Mouse (Mus musculus): ENCODE results near the gene Map2. TPM values are rescaled to one million over a fixed set of nuclear protein-coding genes. Genes with fewer than 3 reads are reported as not detected.

Gene Map2
- polyA plus RNA-seq, 1 experiment: 2.0 TPM

DNA sequence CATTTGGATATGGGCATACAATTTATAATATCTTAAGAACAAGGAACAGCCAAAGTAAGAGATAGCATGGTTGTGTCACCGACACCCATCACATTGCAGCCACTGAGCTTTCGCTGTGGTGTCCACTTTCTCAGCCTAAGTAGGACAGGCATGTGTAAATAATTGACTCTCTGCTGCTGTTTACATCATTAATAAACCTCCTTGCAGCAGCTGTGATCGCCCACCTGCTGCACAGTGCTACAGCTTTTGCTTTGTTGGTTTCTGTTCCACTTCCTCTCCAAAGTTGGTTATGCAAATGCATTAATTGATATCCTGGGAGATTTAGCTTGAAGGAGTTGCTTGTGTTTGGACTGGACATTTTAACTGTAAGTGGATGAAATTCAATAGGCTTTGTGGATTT is 53.1 kb downstream of the Map2 start:
- no peak overlapping the region for H3K27ac ChIP-seq (ENCODE audit: insufficient read depth, low read depth, low read length)
- H3K4me3 ChIP-seq (ENCODE audit: insufficient read depth, low read length): no peak overlapping the region
- TF ChIP-seq CTCF (IDR thresholded peaks at IDR 0.05; ENCODE audit: low read depth, low read length): no peak
- TF ChIP-seq POLR2A (IDR thresholded peaks at IDR 0.05; ENCODE audit: borderline replicate concordance, low read depth, low read length): no peak
- H3K4me1 ChIP-seq (ENCODE audit: control insufficient read depth, insufficient read depth, low read length): peaks cover 15% of the 10 kb centered on the region

DNA sequence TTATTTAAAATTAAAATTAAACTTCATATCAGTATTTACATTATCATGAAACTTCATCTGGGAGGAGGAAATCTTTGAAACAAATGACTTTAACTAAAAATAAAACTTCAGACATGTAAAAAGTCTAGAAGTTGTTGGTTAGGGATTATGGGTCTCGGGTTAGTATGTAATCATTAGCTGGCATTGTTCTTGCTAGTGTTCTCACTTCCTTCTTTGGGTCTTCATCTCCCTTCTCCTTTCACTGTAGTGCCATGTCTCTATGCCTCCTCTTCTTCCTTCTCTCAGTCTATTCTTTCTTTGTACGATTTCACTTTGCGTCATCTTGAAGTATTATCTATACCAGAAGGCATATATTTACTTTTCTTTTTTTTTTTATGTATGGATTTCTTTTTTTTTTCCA is 55.3 kb downstream of the Map2 start:
- Histone ChIP-seq H3K27ac (ENCODE audit: insufficient read depth, low read depth, low read length) (no peak overlapping the region), H3K4me3 (ENCODE audit: insufficient read depth, low read length) (no peak overlapping the region), H3K4me1 (ENCODE audit: control insufficient read depth, insufficient read depth, low read length) (peaks cover 15% of the 10 kb centered on the region)
- no peak for TF ChIP-seq CTCF (IDR thresholded peaks at IDR 0.05; ENCODE audit: low read depth, low read length)
- TF ChIP-seq POLR2A (IDR thresholded peaks at IDR 0.05; ENCODE audit: borderline replicate concordance, low read depth, low read length): no peak

DNA sequence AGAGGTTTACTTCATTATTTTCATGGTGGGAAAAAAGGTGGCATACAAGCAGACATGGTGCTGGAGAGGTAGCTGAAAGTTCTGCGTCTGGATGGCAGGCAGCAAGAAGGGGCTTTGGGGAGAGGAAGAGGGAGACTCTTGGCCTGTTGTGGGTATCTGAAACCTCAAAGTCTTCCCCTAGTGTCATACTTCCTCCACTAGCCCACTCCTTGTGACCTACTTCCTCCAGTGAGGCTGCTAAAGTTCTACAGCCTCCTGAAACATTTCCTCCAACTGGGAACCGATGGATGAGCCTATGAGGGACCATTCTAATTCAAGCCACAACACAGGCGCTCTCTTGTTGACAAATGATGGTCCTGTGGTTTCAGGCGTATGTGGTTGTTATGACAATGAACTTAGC is 56.9 kb downstream of the Map2 start:
- Histone ChIP-seq H3K27ac (ENCODE audit: insufficient read depth, low read depth, low read length) (peak overlapping the region; percentile 28), H3K4me1 (ENCODE audit: control insufficient read depth, insufficient read depth, low read length) (peaks cover 15% of the 10 kb centered on the region), H3K4me3 (ENCODE audit: insufficient read depth, low read length) (no peak overlapping the region)
- TF ChIP-seq POLR2A (IDR thresholded peaks at IDR 0.05; ENCODE audit: borderline replicate concordance, low read depth, low read length): no peak
- no peak for TF ChIP-seq CTCF (IDR thresholded peaks at IDR 0.05; ENCODE audit: low read depth, low read length)

DNA sequence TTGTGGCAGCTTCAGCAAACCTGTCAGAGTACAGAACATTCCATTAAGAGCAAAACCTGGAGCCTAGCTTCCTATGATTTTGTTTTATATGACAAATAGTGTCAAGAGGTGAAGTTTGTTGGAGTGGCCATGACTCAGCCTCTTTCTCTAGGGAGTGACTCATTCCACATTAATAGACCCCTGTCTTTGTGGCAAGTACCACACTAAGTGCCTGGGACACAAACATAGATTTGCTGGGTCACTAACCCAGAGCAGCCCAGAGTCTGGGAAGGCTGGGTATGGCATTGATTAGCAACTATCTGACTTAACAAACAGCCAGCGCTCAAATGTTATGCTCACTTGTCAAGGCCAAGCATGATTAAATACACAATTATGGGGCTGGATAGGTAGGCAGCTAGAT is 69.8 kb downstream of the Map2 start:
- no peak overlapping the region for H3K27ac ChIP-seq (ENCODE audit: insufficient read depth, low read depth, low read length)
- no peak overlapping the region for H3K4me3 ChIP-seq (ENCODE audit: insufficient read depth, low read length)
- TF ChIP-seq POLR2A (IDR thresholded peaks at IDR 0.05; ENCODE audit: borderline replicate concordance, low read depth, low read length): no peak
- TF ChIP-seq CTCF (IDR thresholded peaks at IDR 0.05; ENCODE audit: low read depth, low read length): no peak
- H3K4me1 ChIP-seq (ENCODE audit: control insufficient read depth, insufficient read depth, low read length): peaks cover 4% of the 10 kb centered on the region; the same call in 1 of the 2 replicates

DNA sequence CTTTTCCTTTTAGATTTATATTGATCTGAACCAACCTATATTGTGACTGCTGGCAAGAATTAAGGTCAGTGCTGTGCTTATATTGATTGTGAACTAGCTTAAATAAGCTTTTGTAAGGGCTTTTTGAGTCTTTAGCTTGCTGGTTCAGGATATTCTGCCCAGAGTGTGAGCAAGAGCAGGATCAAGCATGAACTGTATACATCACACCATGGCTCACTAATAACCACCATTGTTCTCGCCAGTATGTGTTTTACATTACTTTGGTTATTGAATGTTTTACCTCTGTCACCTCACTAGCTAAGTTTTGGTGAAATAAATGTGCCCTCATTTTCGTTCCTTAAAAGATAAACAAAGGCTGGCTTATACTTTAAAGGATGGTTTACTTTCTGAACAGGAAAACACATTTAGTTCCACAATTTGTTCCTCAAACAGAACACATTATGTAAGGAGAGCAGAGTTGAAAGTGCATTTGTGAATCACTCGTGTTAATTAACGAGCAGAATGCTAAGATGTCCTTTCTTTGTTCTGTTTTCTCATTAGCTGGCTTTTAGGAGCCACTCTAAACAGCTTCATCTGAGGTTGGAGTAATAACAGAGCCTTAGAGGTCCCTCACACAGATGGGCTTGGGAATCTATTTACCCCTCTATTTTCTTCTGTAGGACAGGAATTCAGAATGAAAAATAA is 76.7 kb downstream of the Map2 start:
- no peak overlapping the region for H3K27ac ChIP-seq (ENCODE audit: insufficient read depth, low read depth, low read length)
- no peaks in the 10 kb centered on the region for H3K4me1 ChIP-seq (ENCODE audit: control insufficient read depth, insufficient read depth, low read length)
- H3K4me3 ChIP-seq (ENCODE audit: insufficient read depth, low read length): no peak overlapping the region
- TF ChIP-seq CTCF (IDR thresholded peaks at IDR 0.05; ENCODE audit: low read depth, low read length) (no peak), POLR2A (IDR thresholded peaks at IDR 0.05; ENCODE audit: borderline replicate concordance, low read depth, low read length) (no peak)

DNA sequence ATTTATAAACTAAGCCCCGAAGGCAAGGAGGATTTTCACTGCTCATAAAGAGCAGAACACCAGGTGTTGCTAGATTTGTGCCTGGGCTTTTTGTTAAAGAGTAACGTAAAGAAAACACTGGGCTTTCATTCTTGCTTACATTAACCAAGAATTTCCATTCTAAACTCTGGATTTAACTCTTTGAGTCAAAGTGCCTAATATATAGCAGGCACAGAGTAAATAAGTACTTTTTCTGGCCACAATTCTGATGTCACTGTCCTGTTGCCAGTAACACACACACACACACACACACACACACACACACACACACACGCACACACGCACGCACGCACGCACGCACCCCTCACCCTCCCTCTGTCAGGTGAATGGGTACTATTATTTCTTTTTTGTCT is 77.3 kb downstream of the Map2 start:
- Histone ChIP-seq H3K4me1 (ENCODE audit: control insufficient read depth, insufficient read depth, low read length) (no peaks in the 10 kb centered on the region), H3K4me3 (ENCODE audit: insufficient read depth, low read length) (no peak overlapping the region), H3K27ac (ENCODE audit: insufficient read depth, low read depth, low read length) (no peak overlapping the region)
- TF ChIP-seq POLR2A (IDR thresholded peaks at IDR 0.05; ENCODE audit: borderline replicate concordance, low read depth, low read length) (no peak), CTCF (IDR thresholded peaks at IDR 0.05; ENCODE audit: low read depth, low read length) (no peak)

DNA sequence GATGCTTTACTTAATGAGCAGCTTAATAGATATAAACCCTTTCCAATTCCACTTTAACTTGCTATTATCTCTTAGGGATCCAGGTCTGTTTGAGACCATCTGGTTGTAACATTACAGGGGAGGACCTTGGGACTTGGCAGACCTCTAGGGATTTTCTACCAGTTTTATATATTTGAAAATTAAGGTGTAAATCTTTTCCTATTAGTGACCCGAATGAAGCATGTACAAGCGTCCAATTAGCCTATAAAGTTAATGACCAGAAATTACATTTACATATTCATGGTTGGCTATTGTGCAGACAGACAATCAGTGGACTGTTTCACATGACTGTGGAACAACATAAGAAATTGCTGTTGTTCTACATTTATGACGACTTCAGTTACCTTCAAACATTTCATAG is 88.1 kb downstream of the Map2 start:
- H3K27ac ChIP-seq (ENCODE audit: insufficient read depth, low read depth, low read length): no peak overlapping the region
- H3K4me1 ChIP-seq (ENCODE audit: control insufficient read depth, insufficient read depth, low read length): peaks cover 2% of the 10 kb centered on the region
- no peak for TF ChIP-seq CTCF (IDR thresholded peaks at IDR 0.05; ENCODE audit: low read depth, low read length)
- no peak for TF ChIP-seq POLR2A (IDR thresholded peaks at IDR 0.05; ENCODE audit: borderline replicate concordance, low read depth, low read length)
- no peak overlapping the region for H3K4me3 ChIP-seq (ENCODE audit: insufficient read depth, low read length)

DNA sequence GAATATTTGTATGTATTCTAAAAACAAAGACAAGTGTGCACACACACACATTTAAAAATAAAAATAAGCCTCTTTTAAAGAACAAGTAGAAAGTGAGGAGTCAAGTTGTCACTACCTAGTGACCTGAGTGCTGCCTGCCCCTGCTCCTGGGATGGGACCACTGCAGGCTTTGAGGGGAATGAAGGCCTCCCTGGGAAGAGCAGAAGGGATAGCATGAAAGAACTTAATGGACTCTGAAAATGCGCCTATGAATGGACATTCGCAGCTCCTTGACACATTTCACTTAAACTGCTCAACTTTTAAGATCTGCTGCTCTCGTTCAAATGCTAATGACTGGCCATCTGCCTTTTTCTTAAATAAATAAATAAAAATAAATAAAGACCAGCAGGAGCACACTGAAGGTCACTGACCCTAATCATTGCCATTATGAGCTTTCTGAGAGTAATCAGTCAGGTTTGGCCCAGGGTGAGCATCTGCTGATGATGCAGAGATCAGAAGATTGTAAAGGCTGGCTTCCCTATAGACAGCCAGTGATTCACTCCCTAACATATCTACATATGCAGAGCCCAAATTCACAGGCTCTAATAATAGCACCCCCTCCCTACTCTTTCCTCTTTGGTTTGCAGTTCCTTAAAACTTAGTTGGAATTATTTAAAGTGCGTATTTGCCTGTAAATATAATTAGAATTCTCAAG is 91.3 kb downstream of the Map2 start:
- Histone ChIP-seq H3K4me1 (ENCODE audit: control insufficient read depth, insufficient read depth, low read length) (peaks cover 2% of the 10 kb centered on the region), H3K27ac (ENCODE audit: insufficient read depth, low read depth, low read length) (no peak overlapping the region), H3K4me3 (ENCODE audit: insufficient read depth, low read length) (no peak overlapping the region)
- TF ChIP-seq POLR2A (IDR thresholded peaks at IDR 0.05; ENCODE audit: borderline replicate concordance, low read depth, low read length) (no peak), CTCF (IDR thresholded peaks at IDR 0.05; ENCODE audit: low read depth, low read length) (no peak)

DNA sequence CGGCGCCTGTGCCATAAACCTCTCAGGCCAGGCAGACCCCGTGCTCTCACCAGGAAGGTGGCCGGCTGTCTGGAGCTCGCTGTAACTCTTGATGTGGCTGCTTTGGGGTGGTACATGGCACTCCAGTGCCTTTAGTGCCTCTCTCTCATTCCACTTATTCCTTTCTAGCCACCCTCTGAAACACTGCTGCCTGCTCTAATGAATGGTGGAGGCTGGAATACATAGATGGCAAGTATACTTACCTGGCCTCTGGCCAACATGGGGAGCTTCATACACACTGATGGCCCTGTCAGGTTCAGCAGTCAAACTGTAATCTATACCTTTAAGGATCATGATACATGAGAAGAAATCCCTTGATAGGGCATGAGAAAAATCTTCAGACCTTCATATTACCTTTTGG is 102.6 kb downstream of the Map2 start:
- Histone ChIP-seq H3K27ac (ENCODE audit: insufficient read depth, low read depth, low read length) (no peak overlapping the region), H3K4me1 (ENCODE audit: control insufficient read depth, insufficient read depth, low read length) (peaks cover 7% of the 10 kb centered on the region), H3K4me3 (ENCODE audit: insufficient read depth, low read length) (no peak overlapping the region)
- TF ChIP-seq CTCF (IDR thresholded peaks at IDR 0.05; ENCODE audit: low read depth, low read length): no peak

DNA sequence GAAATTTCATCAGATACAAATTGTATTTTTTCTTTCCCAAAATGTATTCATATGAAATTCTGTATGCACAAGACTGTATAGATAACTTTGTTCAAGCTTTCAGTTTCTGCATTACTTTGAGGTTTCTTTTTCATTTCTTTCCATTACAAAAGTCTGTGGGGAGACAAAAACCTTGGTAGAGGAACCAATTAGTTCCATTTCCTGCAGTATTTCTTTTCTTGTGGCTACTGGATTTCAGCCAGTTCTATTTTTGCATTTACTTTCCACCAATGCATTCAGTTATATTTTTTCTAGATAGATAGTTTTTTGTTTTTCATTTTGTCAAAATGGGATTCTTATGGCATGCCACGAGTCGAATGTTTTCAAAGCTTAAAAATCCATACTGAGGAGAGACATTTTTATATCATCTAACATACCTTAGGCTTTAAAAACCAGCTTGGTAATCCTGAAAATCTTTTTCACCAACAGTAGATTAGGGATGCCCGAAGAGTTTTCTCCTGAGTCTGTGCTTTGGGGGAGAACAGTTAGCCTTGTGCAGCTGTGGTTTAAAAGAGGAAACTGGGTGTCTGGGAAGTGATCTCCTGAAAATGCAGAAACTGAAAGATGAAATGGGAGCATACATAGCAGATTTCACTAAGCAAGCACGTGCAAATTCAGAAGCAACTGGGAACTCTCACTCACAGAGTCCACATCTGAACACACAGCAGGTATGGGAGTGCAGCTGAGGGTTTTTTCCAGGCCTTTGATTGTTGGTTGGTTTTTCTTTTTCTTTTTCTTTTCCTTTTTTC is 104.3 kb downstream of the Map2 start:
- peak overlapping the region; percentile 65 for H3K27ac ChIP-seq (ENCODE audit: insufficient read depth, low read depth, low read length)

More for the DNA sequence above, 104.3 kb downstream of the Map2 start:
- Histone ChIP-seq H3K4me1 (ENCODE audit: control insufficient read depth, insufficient read depth, low read length) (peaks cover 7% of the 10 kb centered on the region), H3K4me3 (ENCODE audit: insufficient read depth, low read length) (no peak overlapping the region)
- TF ChIP-seq POLR2A (IDR thresholded peaks at IDR 0.05; ENCODE audit: borderline replicate concordance, low read depth, low read length) (no peak), CTCF (IDR thresholded peaks at IDR 0.05; ENCODE audit: low read depth, low read length) (no peak)

All from bone marrow macrophage, adult 2 months (primary cell).